Mouse (Mus musculus) intestine, embryonic 15.5 days (tissue): ENCODE results near the gene Mthfd1l. TPM values are rescaled to one million over a fixed set of nuclear protein-coding genes. Genes with fewer than 3 reads are reported as not detected.

Experiments
- polyA plus RNA-seq: library from polyadenylated mRNA; unstranded; fragments of >200 nt; fragmentation: Nextera tagmentation; extraction: Ambion mirVana; gene quantifications from 2 replicates; pipeline ENCODE4 v1.2.1, GENCODE M21; 2015

Mthfd1l gene
- polyA plus RNA-seq, 1 experiment from 2014 or later = 21.7 TPM

Other genes starting within 250 kb of the Mthfd1l start
- gene Plekhg1, start 232.8 kb upstream of the Mthfd1l start, polyA plus RNA-seq = 5.9 and 7.5 TPM in 2 replicates